Mouse (Mus musculus) frontal cortex, postnatal 10 days (tissue): Measurements from ENCODE around the gene Zfp617.
"Not testable (repeated sequence)": the region's sequence is repeated elsewhere in the genome, so short reads cannot be mapped to it uniquely, and the experiment has no call there.

Experiments used
- DNase-seq, 2 experiments: peaks; one replicate each; pipeline ENCODE4 v3.0.0; 2022; ENCODE audit warnings: low spot score in 2 of 2, mixed read lengths in 1 of 2

Gene Zfp617

DNA sequence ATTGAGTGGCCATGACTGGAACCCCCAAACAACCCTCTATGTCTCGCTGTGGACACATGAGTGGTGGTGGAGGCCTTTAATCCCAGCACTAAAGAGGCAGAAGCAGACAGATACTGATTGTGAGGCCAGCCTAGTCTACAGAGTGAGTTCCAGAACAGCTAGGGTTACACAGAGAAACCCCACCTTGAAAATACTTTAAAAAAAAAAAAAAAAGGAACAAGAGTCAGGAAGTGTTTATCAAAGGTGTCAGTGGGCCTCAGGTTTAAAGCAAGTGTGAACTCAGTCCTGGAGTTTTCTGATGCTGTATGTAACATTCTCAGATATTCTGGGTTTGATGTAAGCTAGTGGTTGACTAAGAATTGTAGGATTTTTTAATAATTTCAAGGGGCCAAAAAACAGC is 44.1 kb downstream of the Zfp617 start:
- DNase-seq, result no peak

DNA sequence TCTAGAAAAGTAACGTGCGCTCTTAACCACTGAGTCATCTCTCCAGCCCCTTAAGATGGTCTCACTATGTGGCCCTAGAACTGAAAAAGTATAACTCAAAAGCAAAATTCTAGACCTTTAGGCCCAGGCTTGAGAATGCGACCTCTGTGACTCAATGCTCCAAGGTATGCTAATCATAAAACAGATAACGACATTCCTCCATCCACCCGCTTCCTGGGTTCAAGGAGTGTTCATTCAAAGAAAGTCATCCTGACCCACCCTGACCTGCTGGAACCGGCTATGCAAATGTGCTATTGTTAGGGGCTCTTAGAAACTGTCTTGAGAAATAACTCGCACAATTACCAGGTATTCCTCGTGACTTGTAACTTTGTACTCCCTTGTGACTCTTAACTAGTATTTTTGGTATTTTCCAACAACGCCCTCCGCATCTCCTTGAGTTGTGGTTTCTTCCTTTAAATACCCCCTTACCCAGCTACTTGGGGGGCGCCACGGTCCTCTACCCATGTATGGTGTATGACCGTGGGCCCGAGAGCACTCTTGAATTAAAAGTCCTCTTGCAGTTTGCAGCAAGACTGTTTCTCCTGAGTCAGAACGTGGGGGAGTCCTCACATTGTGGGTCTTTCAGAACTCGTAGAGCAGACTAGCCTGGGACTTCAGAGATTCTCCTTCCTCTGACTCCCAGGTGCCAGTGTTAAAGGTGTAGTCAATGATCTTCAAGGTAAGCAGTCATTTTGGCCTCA is 44.7 kb downstream of the Zfp617 start:
- DNase-seq, result not testable (repeated sequence)

DNA sequence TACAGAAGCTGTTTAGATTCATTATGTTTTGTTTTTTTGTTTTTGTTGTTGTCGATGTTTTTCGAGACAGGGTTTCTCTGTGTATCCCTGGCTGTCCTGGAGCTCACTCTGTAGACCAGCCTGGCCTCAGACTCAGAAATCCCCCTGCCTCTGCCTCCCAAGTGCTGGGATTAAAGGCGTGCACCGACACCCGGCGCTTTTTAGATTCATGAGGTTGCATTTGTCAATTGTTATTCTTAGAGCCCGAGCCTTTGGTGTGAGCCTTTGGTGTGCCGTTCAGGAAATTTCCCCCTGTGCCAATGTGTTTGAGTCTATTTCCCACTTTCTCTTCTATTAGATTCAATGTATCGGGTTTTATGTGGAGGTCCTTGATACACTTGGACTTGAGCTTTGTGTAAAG is 46.2 kb downstream of the Zfp617 start:
- no peak for DNase-seq

DNA sequence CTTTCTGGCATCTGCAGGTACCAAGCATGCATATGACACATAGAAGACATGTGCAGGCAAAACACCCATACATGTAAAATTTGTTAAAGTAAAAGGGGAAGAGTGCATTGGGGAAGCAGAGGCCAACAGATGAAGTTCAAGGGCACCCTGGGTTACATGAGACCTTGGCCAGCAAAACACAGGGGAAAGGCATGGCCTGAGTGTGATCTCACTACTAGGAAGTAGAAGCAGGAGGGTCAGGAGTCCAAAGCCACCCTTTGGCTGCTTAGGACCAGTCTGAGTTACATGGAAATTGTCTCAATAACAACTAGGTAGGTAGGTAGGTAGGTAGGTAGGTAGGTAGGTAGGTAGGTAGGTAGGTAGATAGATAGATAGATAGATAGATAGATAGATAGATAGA is 52.0 kb downstream of the Zfp617 start:
- DNase-seq, result no peak

DNA sequence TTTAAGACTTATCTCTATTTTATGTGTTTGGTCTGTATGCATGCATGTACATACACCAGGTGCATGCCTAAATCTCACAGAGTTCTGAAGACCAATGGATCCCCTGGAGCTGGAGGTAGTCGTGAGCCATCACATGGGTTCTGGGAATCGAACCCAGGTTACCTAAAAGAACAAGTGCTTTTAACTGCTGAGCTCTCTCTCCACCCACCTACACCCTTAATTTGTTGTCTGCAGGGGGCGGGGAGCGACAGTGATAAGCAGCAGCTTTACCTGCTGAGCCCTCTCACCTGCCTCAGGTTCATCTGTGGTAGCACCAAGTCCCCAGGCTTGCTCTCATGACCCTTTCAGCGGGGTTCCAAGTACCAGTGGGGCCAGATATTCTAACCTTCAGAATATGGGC is 53.4 kb downstream of the Zfp617 start:
- DNase-seq, result no peak

DNA sequence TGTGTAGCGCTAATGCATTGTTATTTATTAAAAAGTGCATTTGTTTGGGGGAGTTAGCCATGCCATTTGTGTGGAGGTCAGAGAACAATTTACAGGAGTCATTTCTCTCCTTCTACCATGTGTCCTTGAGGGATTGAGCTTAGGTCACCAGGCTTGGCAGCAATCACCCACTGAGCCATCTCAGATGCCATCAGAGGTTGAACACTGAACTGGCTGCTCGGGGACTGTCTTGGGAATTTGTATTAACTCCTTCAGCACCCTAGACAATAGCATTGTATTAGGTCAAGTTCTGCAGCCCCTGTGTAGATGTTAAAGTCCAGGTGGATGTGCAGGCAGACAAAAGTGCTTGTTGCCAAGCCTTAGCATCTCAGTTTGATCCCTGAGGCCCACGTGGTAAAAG is 55.6 kb downstream of the Zfp617 start:
- no peak for DNase-seq

DNA sequence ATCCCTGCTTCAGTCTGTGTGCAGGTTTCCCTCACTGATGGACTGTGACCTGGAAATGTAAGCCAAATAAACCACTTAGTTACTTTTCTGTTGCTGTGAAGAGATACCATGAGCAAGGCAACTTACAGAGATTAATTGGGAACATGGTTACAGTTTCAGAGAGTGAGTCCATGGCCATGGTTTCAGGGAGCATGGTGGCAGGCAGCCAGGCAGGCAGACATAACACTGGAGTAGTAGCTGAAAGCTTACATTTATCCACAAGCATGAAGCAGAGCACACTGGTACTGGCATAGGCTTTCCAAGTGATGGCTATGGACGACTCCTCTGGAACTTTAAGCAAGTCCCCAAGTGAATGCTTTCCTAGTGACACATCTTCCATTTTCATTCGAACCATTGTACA is 56.7 kb downstream of the Zfp617 start:
- no peak for DNase-seq

DNA sequence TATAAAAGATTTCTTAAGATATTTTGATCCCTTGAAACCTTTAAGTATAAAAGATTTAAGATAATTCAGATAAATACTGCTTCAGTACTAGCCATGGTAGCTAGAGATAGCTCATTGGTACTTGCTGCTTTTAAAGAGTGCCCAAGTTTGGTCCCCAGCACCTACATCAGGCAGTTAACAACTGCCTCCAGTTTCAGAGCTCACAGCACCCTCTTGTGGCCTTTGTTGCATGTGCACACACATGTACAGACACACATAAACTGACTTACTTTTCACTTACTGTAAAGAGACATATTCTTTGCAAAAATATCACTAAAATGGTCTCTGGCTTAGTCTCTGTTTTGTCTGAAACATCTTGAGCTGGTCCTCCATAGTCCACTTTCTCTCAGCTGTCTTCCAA is 58.0 kb downstream of the Zfp617 start:
- no peak for DNase-seq

DNA sequence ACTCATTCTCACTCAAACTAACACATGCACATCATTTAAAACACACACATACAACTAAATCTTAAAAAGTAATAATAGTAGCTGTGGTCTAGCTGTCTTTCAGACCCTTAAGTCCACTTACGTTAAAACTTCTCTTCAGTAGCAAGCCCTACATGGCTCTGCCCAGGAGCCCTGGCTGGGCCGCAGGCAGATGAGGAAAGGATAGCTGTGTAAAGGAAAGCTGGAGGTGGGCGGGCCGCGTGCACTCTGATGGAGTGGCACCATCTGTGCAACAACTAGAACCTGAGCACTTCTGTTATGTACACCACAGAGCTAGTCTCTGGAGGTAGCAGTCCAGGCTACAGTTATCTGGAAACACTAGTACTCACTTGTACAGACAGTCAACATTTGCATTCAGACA is 58.8 kb downstream of the Zfp617 start:
- DNase-seq, result no peak

DNA sequence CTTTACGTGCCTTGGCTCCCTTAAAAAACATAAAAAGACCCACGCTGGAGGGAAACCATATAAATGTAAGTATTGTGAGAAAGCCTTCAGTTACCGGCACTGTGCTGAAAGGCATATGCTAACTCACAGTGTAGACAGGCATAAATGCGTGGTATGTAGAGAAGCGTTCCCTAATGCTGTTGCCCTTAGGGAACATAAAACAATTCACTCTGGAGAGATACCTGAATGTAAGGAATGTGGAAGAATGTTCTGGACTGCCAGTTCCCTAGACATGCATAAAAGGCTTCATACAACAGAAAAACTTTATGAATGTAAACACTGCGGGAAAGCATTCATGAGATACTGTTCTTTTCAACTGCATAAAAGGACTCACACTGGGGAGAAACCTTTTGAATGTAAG is 59.7 kb downstream of the Zfp617 start:
- DNase-seq, result no peak

DNA sequence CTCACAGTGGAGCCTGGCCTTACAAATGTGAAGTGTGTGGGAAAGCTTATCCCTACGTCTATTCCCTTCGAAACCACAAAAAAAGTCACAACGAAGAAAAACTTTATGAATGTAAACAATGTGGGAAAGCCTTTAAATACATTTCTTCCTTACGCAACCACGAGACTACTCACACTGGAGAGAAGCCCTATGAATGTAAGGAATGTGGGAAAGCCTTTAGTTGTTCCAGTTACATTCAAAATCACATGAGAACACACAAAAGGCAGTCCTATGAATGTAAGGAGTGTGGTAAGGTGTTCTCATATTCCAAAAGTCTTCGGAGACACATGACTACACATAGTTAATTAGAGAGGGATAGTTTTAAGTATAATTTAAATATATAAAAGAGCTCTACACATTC is 60.2 kb downstream of the Zfp617 start:
- no peak for DNase-seq

DNA sequence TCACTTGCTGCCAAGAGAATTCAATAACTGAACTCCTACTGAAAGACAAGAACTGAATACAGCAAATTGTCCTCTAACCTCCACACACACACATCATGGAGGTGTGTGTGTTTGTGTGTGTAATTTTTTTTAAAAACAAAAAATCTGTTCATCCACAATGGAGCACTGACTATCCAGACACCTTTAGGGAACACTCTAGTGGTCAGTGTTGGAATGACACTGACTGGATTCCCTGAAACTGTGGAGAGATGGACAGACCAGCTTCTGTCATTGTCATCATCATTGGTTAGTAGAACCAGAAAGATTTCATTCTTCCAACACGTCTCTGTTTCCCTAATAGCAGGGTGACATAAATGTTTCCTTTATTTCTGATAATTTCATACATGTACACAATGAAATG is 63.5 kb downstream of the Zfp617 start:
- DNase-seq, result no peak

DNA sequence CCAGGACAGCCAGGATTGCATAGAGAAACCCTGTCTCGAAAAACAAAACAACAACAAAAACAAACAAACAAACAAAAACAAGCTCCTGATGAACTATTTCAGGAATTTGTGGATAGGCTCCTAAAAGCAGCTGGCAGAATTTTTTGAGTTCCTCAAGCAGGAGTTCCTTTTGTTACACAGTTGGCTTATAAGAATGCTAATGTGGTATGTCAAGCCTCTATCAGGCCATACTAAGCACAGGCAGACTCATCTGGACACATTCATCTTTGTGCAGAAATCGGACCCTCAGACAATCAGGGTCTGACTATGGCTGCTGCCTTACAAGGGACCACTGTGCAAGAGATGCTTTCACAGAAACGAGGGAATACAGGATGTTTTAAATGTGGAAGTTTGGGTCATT is 65.8 kb downstream of the Zfp617 start:
- DNase-seq, result no peak

DNA sequence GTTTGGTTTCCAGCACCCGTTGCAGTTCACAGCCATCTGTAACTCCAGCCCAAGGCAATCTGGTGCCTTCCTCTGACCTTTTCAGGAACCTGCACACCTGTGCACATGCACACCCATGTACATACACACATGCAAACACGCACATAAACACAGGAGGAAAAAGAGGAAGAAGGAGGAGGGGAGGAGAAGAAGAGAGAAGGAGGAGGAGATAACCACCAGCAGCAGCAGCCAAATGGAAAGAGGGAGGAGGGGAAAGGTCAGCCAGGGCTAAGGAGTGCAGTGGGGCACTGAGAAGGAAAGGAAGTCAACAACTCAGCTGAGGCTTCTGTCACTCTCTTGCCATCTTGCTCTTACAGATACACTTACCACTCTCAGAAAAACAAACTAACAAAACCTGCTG is 72.6 kb downstream of the Zfp617 start:
- no peak for DNase-seq

DNA sequence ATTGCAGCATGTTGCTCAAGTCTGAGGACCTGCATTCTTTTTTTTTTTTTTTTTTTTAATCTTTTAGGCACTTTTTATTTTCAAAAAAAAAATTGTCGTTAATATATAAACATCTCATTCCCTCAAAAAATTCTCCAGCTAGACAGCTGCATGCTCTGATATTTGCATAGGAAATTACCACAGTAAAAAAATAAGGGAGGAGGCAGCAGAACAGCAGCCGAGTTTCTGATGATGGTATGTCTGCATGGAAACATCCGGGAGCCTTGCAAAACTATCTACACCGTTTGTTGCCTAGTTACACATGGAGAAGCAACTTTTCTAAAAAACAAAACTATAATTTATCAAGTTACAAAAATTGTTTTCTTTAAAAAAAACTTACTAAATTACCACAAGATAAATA is 73.0 kb downstream of the Zfp617 start:
- no peak for DNase-seq
